Mouse (Mus musculus) layer of hippocampus, adult 2 months (tissue): ENCODE measurements around the gene Ak5. TPM values are rescaled to one million over a fixed set of nuclear protein-coding genes. Genes with fewer than 3 reads are reported as not detected.

Experiments
- DNase-seq, 2 experiments: peaks; one replicate each; pipeline ENCODE4 v3.0.0; 2022; ENCODE audit warnings: low spot score in 2 of 2
- H3K27ac ChIP-seq: fragments of 200-600 bp; 2 replicates; pipeline ENCODE4 v1.8.1; 2022
- H3K4me3 ChIP-seq: fragments of 200-600 bp; 2 replicates; pipeline ENCODE4 v1.8.1; 2022; ENCODE audit warnings: mild to moderate bottlenecking
- CTCF ChIP-seq: fragments of 200-600 bp; conservative IDR thresholded peaks from 2 replicates; pipeline ENCODE4 v1.8.1; 2022; ENCODE audit warnings: antibody characterized with exemption, mild to moderate bottlenecking, moderate library complexity
- total RNA-seq, 2 experiments: library from RNA; stranded (reverse); gene quantifications; 2 replicates each; pipeline ENCODE4 v1.2.3; 2021

The Ak5 gene
- total RNA-seq, 2 experiments from 2014 or later: 245 to 266 TPM

DNA sequence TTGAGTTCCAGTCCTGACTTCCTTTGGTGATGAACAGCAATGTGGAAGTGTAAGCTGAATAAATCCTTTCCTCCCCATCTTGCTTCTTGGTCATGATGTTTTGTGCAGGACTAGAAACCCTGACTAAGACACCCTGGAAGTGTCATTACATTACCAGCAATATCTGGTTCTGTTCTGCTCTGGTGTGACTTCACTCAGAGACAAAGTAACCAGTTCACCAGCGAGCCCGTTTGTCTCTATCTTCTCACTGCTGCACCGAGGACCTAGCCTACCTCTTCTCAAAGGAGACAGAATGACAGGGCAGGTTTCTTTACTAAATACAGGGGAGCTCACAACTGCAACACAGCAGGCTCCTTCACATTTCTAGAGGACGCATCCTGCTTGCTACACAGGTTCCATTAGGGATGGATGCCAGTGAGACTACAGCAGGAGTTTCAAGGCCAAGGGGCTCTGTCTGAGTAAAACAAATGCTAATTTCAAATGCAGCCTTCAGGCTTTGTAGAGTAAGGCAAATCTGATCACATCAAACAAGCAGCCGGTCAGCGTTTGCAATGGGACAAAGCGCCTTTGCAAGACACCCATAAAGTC, 117.5 kb downstream of the Ak5 start:
- no peak overlapping the region for H3K27ac ChIP-seq
- DNase-seq: no peak
- H3K4me3 ChIP-seq: no peak overlapping the region
- TF ChIP-seq CTCF: no peak

GRCm38 (mm10) chr3:152550031-152550430, 118.1 kb downstream of the Ak5 start:
- no peak overlapping the region for H3K4me3 ChIP-seq
- H3K27ac ChIP-seq: no peak overlapping the region
- DNase-seq: no peak
- TF ChIP-seq CTCF: no peak

- H3K27ac ChIP-seq: no peak overlapping the region
- H3K4me3 ChIP-seq: no peak overlapping the region
- no peak for TF ChIP-seq CTCF
- no peak for DNase-seq
These were observed 123.2 kb downstream of the Ak5 start for GRCm38 (mm10) chr3:152544921-152545320.

DNA sequence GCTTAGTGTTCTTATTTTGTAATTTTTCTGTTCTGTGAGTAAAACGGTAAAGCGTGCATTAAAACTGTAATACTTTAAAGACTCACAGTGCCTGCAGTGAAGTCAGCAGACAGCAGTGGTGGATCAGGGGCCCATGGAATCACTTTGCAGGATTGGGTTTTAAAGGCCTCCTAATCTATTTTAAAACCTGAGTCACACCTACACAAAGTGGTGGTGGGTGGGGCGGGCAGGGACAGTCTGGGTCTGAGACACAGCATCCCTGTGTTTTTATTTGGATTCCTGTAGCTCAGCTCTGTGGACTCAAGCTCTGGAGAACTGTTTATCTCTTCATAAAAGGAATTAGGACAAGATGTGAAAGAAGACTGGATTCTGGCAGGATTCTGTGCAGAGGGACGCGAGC, 125.9 kb downstream of the Ak5 start:
- Histone ChIP-seq H3K27ac (no peak overlapping the region), H3K4me3 (no peak overlapping the region)
- no peak for DNase-seq
- no peak for TF ChIP-seq CTCF

GRCm38 (mm10) chr3:152530344-152530743, 137.8 kb downstream of the Ak5 start:
- DNase-seq: no peak
- TF ChIP-seq CTCF: no peak

DNA sequence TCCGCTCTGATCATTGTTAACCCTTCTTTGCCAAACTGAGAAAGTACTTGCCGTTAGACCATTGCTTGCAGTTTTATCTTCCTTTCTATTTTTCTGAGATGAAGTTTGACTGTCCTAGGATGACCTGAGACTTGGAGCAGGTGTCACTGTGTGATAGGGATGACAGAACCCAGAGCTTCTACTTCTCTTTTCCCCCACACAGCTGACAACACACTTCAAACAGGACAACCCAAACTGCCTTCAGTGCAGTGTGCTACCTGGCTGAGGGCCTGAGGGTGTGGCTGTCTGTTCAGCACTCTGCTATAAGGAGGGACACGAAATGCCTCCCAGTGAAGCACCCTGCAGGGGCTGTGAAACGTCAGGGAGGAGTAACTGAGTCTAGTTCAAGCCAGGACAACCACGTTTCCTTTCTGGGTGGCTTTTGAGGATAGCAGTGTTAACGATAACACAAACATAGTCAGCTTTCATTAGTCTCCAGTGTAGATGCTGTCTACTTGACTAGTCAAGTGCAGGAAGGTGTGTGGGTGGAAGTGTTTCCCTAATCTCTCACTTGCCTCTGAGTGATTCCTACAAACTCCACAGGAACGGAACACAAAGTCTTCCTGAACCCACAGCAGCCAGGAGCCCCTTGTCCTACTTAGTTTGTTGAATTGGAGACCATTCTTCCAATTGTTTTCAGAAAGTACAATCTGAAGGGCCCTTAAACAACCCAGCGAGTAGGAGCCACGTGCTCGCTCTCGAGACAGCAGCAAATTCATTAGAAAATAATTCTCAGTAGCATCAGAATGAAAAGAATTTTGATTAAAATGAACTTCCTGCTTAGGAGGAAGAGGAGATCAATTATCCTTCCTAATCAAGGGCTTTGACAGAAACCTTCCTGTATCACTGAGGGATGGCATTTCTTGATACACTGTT, 138.8 kb downstream of the Ak5 start:
- TF ChIP-seq CTCF: no peak
- Histone ChIP-seq H3K27ac (peak overlapping the region; percentile 43; the same call in 1 of the 2 replicates), H3K4me3 (no peak overlapping the region)
- DNase-seq: no peak

More at GRCm38 (mm10) chr3:152530344-152530743, 137.8 kb downstream of the Ak5 start:
- H3K27ac ChIP-seq: no peak overlapping the region
- no peak overlapping the region for H3K4me3 ChIP-seq

DNA sequence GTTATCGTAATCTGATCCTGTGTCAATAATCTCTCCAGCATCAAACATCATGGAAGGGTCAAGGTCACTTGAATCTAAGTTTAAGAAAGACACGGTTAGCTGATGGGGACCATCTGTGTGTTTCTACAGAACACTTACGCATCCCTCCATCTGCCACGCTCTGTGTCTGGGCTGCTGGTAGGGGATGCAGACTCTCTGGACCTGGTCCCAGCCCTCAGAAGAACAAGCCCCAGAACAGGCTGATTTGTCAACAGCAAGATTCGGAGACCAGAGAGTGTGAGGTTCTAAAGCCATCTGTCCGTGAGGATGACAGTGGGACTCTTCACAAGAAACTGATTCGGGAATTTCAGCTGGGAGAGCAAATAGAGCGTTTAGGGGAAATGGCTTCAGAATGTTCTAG, 141.4 kb downstream of the Ak5 start:
- DNase-seq: peak; percentile 34 to 47
- Histone ChIP-seq H3K4me3 (no peak overlapping the region), H3K27ac (peak overlapping the region; percentile 48; the same call in 1 of the 2 replicates)
- no peak for TF ChIP-seq CTCF

GRCm38 (mm10) chr3:152523315-152523638, 144.9 kb downstream of the Ak5 start:
- TF ChIP-seq CTCF: no peak
- peak overlapping the region; percentile 5; the same call in 1 of the 2 replicates for H3K27ac ChIP-seq
- no peak for DNase-seq
- H3K4me3 ChIP-seq: no peak overlapping the region

DNA sequence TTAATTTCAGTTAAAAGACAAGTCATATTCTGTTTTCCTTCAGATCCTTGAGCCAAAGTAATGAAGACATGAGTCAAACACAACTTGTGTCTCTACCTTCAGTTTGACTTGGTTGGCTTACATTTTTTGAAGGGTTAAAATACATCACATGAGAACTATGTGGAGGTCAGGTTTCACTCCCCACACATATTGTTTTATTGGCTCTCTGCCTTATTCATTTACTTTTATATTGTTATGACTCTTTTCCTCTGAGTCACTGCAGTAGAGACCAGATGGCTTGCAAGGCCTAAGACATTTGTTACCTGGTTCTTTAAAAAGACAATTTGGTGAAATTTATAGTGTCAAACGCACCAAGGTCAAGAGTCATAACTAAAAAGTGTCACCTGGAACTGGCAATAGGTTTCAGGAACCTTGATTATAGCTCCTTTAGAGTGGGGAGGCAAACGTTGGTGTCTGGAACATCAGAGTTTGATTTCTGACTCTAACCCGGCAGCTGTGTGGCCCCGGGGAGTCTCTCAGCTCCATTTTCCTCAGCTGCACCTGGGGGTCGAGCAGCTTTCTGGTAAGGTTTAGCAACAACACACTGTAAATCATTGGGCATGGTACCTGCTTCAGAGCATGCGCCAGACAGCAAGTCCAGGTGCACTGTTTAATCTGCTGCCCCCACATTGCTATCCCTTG, 145.4 kb downstream of the Ak5 start:
- H3K4me3 ChIP-seq: no peak overlapping the region
- no peak for TF ChIP-seq CTCF
- H3K27ac ChIP-seq: peak overlapping the region; percentile 5; the same call in 1 of the 2 replicates
- no peak for DNase-seq

DNA sequence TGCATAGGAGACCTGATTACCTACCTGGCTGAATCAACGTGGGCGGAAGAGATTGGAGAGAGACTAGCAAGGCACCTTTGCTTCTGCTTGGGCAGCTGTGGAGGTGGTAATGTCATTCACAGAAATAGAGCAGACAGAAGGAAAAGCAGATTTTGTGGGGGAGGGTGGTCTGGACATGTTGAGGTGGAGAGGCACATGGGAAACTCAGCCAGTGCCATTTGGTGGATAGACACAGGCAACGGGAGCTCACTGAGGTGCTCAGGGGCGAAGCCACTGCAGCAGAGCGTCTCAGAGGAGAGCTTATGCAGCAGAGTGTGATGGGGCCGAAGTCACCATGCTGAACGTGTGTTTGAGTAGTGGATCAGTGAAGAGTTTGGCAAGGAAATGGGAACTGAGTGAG, 147.1 kb downstream of the Ak5 start:
- Histone ChIP-seq H3K27ac (peak overlapping the region; percentile 74), H3K4me3 (no peak overlapping the region)
- no peak for TF ChIP-seq CTCF

GRCm38 (mm10) chr3:152520074-152520473, 148.1 kb downstream of the Ak5 start:
- no peak overlapping the region for H3K4me3 ChIP-seq
- peak overlapping the region; percentile 74; the same call in 1 of the 2 replicates for H3K27ac ChIP-seq
- DNase-seq: no peak
- no peak for TF ChIP-seq CTCF

More for the DNA sequence above, 147.1 kb downstream of the Ak5 start:
- DNase-seq: peak; percentile 50 to 52

GRCm38 (mm10) chr3:152519556-152519955, 148.6 kb downstream of the Ak5 start:
- peak overlapping the region; percentile 74; the same call in 1 of the 2 replicates for H3K27ac ChIP-seq
- no peak for DNase-seq
- no peak for TF ChIP-seq CTCF
- no peak overlapping the region for H3K4me3 ChIP-seq

GRCm38 (mm10) chr3:152516569-152516968, 151.6 kb downstream of the Ak5 start:
- no peak for TF ChIP-seq CTCF
- Histone ChIP-seq H3K27ac (peak overlapping the region; percentile 56), H3K4me3 (no peak overlapping the region)
- DNase-seq: no peak
